Mouse (Mus musculus) fibroblast of lung, adult 2 months (primary cell): ENCODE measurements around the gene Tbc1d9.

Source experiments
- DNase-seq: peaks from one replicate; pipeline ENCODE4 v3.0.0-alpha.2; 2011; ENCODE audit warnings: low read depth

Gene Tbc1d9

DNA sequence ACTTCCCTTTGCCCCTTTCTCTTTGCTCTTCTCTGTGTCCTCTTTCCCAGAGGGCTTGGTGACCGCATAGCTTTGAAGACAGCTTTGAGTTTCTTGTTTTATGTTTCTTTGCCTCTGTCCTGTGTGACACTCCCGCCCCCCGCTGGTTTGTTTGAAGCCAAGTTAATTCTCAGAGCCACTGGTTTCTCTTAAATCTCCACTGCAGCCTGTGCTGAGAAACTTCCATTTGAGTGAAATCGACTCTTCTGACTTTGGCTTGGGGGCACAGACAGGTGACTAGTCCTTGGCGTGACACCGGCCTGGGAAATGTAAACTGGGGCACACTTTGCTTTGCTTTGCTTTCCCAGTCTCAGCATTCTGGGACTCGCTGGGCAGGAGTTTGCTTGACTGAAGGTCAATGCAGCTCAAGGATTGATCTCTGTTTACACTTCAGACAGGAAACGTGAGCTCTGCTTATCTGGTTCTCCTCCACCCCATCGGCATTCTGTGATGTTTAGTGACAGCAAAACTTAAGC lies 13.1 kb downstream of the Tbc1d9 start:
- no peak for DNase-seq

- DNase-seq = no peak
Observed at GRCm38 (mm10) chr8:83181851-83182482, 16.8 kb downstream of the Tbc1d9 start.

DNA sequence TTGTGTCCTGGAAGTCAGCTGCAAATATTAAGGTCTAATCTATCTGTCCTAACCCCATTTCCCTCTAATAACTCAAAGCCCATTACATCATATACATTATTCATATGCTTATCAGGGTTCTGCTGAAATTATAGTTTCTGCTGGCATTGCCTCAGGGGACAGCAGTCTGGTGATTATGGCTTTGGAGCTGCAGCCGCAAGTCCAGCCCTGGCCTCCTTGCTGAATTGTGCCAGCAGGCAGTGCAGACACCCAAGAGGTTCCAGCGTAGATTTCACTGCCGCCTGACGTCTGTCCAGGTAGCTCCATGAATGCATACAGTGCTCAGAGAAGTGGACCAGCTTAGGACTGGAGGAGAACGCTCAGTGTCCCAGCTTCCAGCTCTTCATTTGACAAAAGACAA lies 17.6 kb downstream of the Tbc1d9 start:
- no peak for DNase-seq

- DNase-seq = no peak
Observed at GRCm38 (mm10) chr8:83186376-83186775, 21.2 kb downstream of the Tbc1d9 start.

DNA sequence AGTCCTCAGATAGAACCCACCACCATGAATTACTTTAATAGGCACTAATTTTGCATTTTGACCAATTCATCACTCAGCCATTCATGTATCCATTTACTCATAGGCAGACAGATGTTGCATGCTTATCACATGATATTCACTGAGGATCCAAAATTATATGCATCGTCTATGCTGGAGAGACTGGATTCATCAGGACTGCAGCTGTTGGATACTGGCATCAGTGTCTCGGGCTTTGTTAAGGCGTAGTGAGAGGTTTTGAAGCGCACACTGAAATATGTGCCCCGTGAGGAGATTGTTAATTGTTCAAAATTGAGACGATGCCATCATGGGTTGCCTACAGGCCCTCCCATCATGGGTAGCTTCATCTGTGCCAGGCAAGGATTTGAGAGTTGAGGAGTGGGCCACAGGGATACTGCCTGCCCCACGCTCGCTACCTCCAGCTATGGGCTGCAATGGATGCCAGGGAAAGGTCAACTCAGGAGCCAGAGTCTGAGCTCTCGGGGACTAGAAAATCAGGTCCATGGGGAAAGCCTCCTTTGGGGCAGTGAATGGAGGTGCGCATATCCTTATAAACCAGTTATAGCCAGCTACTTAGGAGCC lies 22.3 kb downstream of the Tbc1d9 start:
- no peak for DNase-seq

DNA sequence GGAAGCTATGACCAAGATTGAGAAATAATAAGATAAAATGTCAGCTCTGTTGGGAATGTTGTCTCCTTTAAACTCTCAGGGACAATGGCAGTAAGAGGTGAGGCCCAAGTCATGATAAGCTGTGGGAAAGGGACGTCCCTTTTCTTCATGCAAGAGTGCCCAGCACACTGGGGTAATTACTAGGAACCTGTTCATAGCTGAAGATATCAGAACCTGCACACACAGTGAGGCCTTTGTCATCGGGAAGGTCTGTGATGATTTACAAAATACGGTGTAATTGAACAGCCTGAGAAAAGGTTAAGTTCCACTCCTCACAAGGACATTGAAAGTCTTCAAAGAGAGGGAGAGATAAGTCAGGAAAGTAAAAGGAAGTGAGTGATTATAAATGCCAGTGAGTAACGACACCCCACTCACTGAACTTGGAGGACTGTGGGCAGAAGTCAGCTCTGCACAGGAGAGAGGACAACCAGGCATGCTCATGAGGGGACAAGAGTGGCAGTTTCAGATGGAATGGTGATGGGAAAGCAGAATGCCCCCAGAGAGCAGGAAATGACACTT lies 24.5 kb downstream of the Tbc1d9 start:
- no peak for DNase-seq

GRCm38 (mm10) chr8:83196088-83196487 lies 30.9 kb downstream of the Tbc1d9 start:
- DNase-seq = no peak

GRCm38 (mm10) chr8:83199715-83200114 lies 34.6 kb downstream of the Tbc1d9 start:
- no peak for DNase-seq

GRCm38 (mm10) chr8:83200191-83201177 lies 35.3 kb downstream of the Tbc1d9 start:
- no peak for DNase-seq

GRCm38 (mm10) chr8:83202946-83203345 lies 37.8 kb downstream of the Tbc1d9 start:
- DNase-seq = no peak

DNA sequence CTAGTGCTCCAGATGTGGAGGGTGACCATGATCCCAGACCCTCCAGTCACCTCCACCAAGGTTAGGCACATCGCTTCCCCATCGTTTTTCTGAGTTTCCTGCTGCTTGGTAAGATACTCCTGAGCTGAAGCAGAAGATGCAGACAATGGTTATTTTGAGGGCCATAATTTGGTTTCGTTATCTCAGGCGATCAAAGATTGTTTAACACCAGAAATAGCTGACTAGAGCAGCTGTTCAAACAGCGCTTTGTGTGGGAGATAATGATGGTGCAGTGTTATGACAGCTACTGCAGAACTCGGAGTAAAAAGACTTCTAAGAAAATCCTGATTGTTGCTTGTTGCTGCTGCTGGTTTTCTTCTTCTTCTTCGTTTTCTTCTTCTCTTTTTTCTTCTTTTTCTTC lies 40.8 kb downstream of the Tbc1d9 start:
- DNase-seq = no peak

GRCm38 (mm10) chr8:83209581-83209980 lies 44.4 kb downstream of the Tbc1d9 start:
- no peak for DNase-seq

DNA sequence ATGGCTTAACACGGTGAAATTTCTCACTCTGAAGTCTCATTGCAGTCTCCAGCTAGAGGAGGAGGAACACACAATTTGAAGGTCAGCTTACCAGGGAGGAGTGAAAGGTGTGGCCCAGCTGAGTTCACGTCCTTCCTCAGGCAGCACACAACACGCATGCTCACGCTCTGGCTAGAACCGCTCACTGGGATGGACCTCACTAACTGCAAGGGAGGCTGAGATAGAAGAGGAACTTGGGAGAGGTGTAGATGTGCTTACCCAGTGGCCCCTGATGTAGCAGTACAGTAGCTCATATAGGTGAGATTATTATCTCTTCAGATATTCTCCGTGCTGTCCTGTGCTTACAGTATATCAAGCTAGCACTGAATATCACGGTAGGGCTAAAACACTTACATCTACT lies 45.5 kb downstream of the Tbc1d9 start:
- DNase-seq = no peak

DNA sequence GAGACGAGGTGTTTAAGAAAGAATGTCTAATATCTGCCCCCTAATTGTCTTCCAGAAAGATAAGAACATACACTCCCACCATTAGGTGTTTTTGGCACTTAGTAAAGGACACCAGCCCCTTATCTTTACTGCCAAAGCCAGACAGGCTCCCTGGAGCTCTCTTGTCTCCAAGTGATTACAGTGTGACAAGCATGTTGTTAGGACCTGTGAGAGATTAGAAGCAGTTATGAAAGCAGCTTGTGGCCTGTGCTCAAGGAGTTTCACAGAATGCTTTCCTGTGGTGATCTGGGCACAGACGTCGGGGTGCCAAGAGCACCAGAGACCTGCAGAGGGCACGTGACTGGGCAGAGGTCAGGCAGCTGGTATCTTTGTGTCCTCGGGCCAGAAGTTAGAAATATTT lies 49.9 kb downstream of the Tbc1d9 start:
- no peak for DNase-seq

GRCm38 (mm10) chr8:83216520-83216919 lies 51.4 kb downstream of the Tbc1d9 start:
- DNase-seq = no peak

DNA sequence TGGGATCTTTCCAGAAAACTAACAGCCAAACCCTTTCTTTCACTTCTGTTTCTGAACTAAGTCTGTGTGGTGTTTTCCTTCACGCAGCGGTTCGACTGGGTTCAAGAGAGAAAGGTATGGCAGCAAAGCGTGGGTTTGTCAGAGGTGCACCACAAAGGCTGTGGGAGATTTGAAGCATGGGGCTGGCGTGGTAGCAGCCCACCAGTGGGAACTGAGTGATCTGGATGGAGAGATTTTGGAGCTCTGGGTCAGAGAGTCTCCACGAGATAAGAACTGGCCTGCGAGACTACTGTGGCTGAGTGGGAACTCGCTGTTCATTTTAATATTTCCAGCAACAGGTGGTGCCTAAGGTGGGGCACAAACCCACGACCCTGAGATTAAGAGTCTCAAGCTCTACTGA lies 52.0 kb downstream of the Tbc1d9 start:
- DNase-seq = no peak

DNA sequence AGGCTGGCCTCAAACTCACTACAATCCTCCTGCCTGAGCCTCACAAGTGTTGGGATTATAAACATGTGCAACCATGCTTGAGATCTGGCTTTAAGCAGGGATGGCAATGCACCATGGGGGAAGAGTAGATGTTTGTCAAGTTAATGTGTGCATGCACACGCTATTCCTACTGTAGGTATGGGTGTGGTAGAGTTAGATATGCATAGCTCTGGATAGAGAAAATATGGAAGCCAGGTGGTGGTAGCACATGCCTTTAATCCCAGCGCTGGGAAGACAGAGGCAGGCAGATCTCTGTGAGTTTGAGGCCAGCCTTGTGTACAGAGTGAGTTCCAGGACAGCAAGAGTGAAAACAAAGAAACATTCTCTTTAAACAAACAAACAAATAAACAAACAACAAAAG lies 52.7 kb downstream of the Tbc1d9 start:
- DNase-seq = no peak

GRCm38 (mm10) chr8:83219392-83219791 lies 54.2 kb downstream of the Tbc1d9 start:
- no peak for DNase-seq

GRCm38 (mm10) chr8:83220746-83221145 lies 55.6 kb downstream of the Tbc1d9 start:
- DNase-seq = no peak

DNA sequence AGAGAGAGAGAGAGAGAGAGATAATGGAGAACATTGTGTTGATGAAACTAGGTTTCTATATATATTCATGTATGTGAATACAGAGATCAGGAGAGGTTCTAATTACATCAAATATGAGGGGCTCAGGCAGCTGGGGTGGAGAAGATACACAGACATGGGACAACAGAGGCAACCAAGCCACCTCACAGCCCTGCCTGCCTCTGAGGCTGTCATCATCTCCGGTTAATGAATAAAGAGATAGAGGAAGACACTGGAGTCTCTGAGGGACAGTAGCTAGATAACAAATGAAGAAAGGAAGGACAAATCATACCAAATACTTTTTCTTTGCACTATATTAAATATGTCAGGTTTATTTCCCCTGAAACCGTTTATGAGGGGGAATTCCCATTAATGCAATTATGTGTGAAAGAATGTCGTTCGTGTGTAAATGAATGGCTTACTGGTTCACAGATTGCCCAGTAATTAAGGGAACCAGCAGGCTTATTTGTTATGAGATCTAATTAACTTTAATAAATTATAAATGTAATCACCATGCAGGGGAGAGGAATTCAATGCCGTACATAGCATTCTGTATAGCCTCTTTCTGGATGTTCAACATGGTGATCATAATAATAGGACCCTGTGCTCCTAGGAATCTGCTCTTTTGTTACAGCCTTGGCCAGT lies 59.7 kb downstream of the Tbc1d9 start:
- DNase-seq = no peak

DNA sequence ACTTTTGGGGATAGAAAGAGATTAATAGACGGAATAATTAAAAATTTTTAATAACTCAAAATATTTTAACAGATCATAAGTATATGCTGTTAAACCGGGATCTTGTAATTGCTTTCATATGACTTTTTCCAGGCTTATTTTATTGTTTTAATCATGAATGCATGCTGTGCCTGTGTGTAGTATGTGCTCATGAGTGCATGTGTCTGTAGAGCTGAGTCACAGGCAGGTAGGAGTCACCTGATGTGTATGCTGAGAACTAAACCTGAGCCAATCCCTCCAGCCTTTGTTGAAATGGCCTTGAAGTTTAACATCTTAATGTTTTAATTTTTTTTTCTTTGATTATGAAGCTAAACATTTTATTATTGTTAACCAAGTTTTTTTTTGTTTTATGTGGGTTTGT lies 60.4 kb downstream of the Tbc1d9 start:
- no peak for DNase-seq

- DNase-seq = no peak
Observed at GRCm38 (mm10) chr8:83227336-83227735, 62.2 kb downstream of the Tbc1d9 start.
